Mouse (Mus musculus) kidney, adult 2 months (tissue): ENCODE measurements around the gene Mef2d.

ENCODE experiments used
- CTCF ChIP-seq: fragments of 200-500 bp; conservative IDR thresholded peaks from 2 replicates; pipeline ENCODE4 v1.5.1; 2011; ENCODE audit warnings: low read depth, mild to moderate bottlenecking, control low read depth, low read length, moderate library complexity, mixed read lengths; ENCODE audit not compliant: insufficient read depth, insufficient read length
- POLR2A ChIP-seq: fragments of 200-500 bp; IDR thresholded peaks from one replicate; pipeline ENCODE4 v1.6.1; 2011; ENCODE audit warnings: low read depth, low read length, control low read depth

GRCm38 (mm10) chr3:88191146-88191545, 49.0 kb downstream of the Mef2d start:
- TF ChIP-seq POLR2A (no peak), CTCF (no peak)
